Mouse (Mus musculus): ENCODE measurements around the gene Mbnl1. TPM values are rescaled to one million over a fixed set of nuclear protein-coding genes. Genes with fewer than 3 reads are reported as not detected.

Mbnl1 gene
- total and polyA plus RNA-seq, 3 experiments, result 55.8 to 237 (median 215) TPM

DNA sequence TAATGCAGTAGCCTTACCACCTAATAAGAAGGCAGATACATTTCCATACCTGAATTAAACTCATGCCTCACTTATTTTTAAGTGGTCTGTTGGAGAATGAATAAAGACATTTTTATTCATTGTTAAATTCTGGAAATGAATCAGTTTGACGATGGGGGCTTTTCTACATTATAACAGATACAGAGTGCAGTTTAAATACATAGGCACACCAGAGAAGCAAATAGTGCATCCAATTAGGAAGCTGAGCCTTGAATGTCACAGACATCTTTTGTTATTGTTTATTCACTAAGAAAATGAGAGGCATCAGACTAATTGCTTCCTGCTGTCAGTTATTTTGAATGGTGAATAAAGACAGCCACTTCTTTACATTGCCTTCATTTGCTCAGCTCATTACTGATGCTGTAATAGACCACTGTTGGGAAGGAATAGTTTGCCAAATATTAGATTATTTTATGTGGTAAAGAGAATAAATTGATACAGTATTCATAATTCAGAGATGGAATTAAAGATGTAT lies 95.6 kb downstream of the Mbnl1 start:
- no peak for DNase-seq
- no peaks in the 10 kb centered on the region for H3K27me3 ChIP-seq (ENCODE audit: control insufficient read depth, insufficient read depth, low read length)
- H3K4me1 ChIP-seq (ENCODE audit: control insufficient read depth, insufficient read depth, low read length), result peaks cover 36% of the 10 kb centered on the region
- no peak for TF ChIP-seq POLR2A (IDR thresholded peaks at IDR 0.05; ENCODE audit: insufficient read depth, low read depth, low read length)
- no peak for TF ChIP-seq EP300 (IDR thresholded peaks at IDR 0.05; ENCODE audit: insufficient read depth, low read depth, low read length)
- no peak for TF ChIP-seq CTCF (IDR thresholded peaks at IDR 0.05)
- no peak overlapping the region for H3K4me3 ChIP-seq
- H3K27ac ChIP-seq, result peak overlapping the region; percentile 87
- H3K9ac ChIP-seq (ENCODE audit: low read depth, low read length), result no peak overlapping the region
- peaks cover 9% of the 10 kb centered on the region for H3K79me2 ChIP-seq (replicated peaks; ENCODE audit: control insufficient read depth, insufficient read depth, low read length)
- intact Hi-C loops (cut with DNase I), result no loop called here
- WGBS, result 69% methylated on average over 1 of the region's 1 CpGs
- H3K36me3 ChIP-seq (ENCODE audit: control insufficient read depth, insufficient read depth, low read length), result peaks cover 50% of the 10 kb centered on the region

GRCm38 (mm10) chr3:60568801-60569568 lies 96.4 kb downstream of the Mbnl1 start:
- intact Hi-C loops (cut with DNase I), result no loop called here
- peaks cover 35% of the 10 kb centered on the region for H3K4me1 ChIP-seq (ENCODE audit: control insufficient read depth, insufficient read depth, low read length)
- 27% methylated on average over 6 of the region's 6 CpGs for WGBS

DNA sequence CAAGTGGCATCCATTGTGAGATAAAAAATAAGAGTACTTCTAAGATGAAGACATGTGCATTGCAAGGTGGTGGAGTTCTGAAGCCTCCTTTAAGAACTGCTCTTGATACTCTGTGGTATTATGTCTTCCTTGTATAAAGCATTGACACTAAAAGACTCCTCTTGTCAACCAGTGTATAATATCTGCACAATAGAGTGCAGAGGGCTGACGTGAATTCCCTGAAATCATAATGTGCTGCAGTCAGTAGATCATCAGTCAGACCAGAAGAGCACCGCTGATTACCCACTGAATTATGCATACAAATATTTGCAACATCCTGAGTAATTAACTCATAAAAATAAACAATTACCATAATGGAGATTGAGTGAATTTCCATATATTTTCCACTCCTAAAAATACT lies 97.2 kb downstream of the Mbnl1 start:
- Histone ChIP-seq H3K36me3 (ENCODE audit: control insufficient read depth, insufficient read depth, low read length) (peaks cover 60% of the 10 kb centered on the region), H3K27ac (peak overlapping the region; percentile 87), H3K9ac (ENCODE audit: low read depth, low read length) (no peak overlapping the region), H3K27me3 (ENCODE audit: control insufficient read depth, insufficient read depth, low read length) (no peaks in the 10 kb centered on the region), H3K4me1 (ENCODE audit: control insufficient read depth, insufficient read depth, low read length) (peaks cover 37% of the 10 kb centered on the region), H3K79me2 (replicated peaks; ENCODE audit: control insufficient read depth, insufficient read depth, low read length) (peaks cover 14% of the 10 kb centered on the region), H3K4me3 (no peak overlapping the region; the same call in 1 of the 2 replicates)
- no peak for DNase-seq
- intact Hi-C loops (cut with DNase I), result no loop called here
- TF ChIP-seq POLR2A (IDR thresholded peaks at IDR 0.05; ENCODE audit: insufficient read depth, low read depth, low read length), result no peak
- no peak for TF ChIP-seq EP300 (IDR thresholded peaks at IDR 0.05; ENCODE audit: insufficient read depth, low read depth, low read length)
- no peak for TF ChIP-seq CTCF (IDR thresholded peaks at IDR 0.05)
- 32% methylated on average over 2 of the region's 2 CpGs for WGBS

More at GRCm38 (mm10) chr3:60568801-60569568, 96.4 kb downstream of the Mbnl1 start:
- H3K27ac ChIP-seq, result peak overlapping the region; percentile 87
- DNase-seq, result no peak
- TF ChIP-seq CTCF (IDR thresholded peaks at IDR 0.05) (no peak), EP300 (IDR thresholded peaks at IDR 0.05; ENCODE audit: insufficient read depth, low read depth, low read length) (no peak), POLR2A (IDR thresholded peaks at IDR 0.05; ENCODE audit: insufficient read depth, low read depth, low read length) (no peak)
- peaks cover 12% of the 10 kb centered on the region; the same call in 1 of the 2 replicates for H3K79me2 ChIP-seq (replicated peaks; ENCODE audit: control insufficient read depth, insufficient read depth, low read length)
- 0 out of 2 replicates have a peak overlapping the region, but pooled peaks have one; percentile 4 for H3K9ac ChIP-seq (ENCODE audit: low read depth, low read length)
- H3K27me3 ChIP-seq (ENCODE audit: control insufficient read depth, insufficient read depth, low read length), result no peaks in the 10 kb centered on the region
- no peak overlapping the region for H3K4me3 ChIP-seq
- peaks cover 53% of the 10 kb centered on the region for H3K36me3 ChIP-seq (ENCODE audit: control insufficient read depth, insufficient read depth, low read length)

DNA sequence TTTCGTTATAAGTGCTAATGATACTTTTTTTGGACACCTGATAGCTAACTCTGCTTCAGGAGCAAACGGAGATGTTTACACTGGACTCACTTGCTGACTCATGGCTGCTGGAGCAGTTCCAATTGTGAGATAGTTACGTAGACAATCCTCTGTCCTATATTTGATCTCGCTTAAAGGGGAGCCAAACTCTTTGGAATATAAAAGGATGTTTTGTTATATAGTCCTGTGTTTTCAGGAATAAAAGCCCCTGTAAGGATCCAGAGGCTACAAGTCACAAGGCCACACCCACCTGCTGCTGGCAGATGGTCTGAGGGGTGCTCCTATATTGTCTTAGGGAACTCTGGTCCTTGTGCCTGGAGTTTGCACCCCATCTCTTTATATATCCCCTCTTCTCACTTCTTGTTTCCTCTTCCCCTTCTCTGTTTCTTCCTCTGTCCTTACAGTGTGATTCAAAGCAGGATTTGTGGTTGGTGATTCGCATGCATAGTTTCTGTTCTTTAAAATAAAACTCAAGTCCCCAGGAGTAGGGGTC lies 97.9 kb downstream of the Mbnl1 start:
- H3K9ac ChIP-seq (ENCODE audit: low read depth, low read length), result no peak overlapping the region; the same call in 1 of the 2 replicates
- no peak overlapping the region; the same call in 1 of the 2 replicates for H3K4me3 ChIP-seq
- intact Hi-C loops (cut with DNase I), result no loop called here
- WGBS, result 17% methylated on average over 5 of the region's 5 CpGs
- TF ChIP-seq POLR2A (IDR thresholded peaks at IDR 0.05; ENCODE audit: insufficient read depth, low read depth, low read length) (no peak), EP300 (IDR thresholded peaks at IDR 0.05; ENCODE audit: insufficient read depth, low read depth, low read length) (peak; percentile 46; the same call in 1 of the 2 replicates)
- DNase-seq, result peak; percentile 63 to 79
- H3K27me3 ChIP-seq (ENCODE audit: control insufficient read depth, insufficient read depth, low read length), result no peaks in the 10 kb centered on the region
- peaks cover 16% of the 10 kb centered on the region for H3K79me2 ChIP-seq (replicated peaks; ENCODE audit: control insufficient read depth, insufficient read depth, low read length)
- H3K36me3 ChIP-seq (ENCODE audit: control insufficient read depth, insufficient read depth, low read length), result peaks cover 64% of the 10 kb centered on the region
- H3K27ac ChIP-seq, result peak overlapping the region; percentile 87
- H3K4me1 ChIP-seq (ENCODE audit: control insufficient read depth, insufficient read depth, low read length), result peaks cover 39% of the 10 kb centered on the region

- Histone ChIP-seq H3K4me1 (ENCODE audit: control insufficient read depth, insufficient read depth, low read length) (peaks cover 33% of the 10 kb centered on the region), H3K27me3 (ENCODE audit: control insufficient read depth, insufficient read depth, low read length) (no peaks in the 10 kb centered on the region), H3K9ac (ENCODE audit: low read depth, low read length) (no peak overlapping the region), H3K27ac (peak overlapping the region; percentile 87), H3K36me3 (ENCODE audit: control insufficient read depth, insufficient read depth, low read length) (peaks cover 67% of the 10 kb centered on the region), H3K4me3 (no peak overlapping the region), H3K79me2 (replicated peaks; ENCODE audit: control insufficient read depth, insufficient read depth, low read length) (peaks cover 13% of the 10 kb centered on the region)
- 72% methylated on average over 1 of the region's 1 CpGs for WGBS
- no peak for TF ChIP-seq EP300 (IDR thresholded peaks at IDR 0.05; ENCODE audit: insufficient read depth, low read depth, low read length)
- TF ChIP-seq POLR2A (IDR thresholded peaks at IDR 0.05; ENCODE audit: insufficient read depth, low read depth, low read length), result no peak
- no peak for TF ChIP-seq CTCF (IDR thresholded peaks at IDR 0.05)
- intact Hi-C loops (cut with DNase I), result no loop called here
- no peak for DNase-seq
Measured at GRCm38 (mm10) chr3:60571493-60571892, 98.9 kb downstream of the Mbnl1 start.

- Histone ChIP-seq H3K4me3 (no peak overlapping the region), H3K36me3 (ENCODE audit: control insufficient read depth, insufficient read depth, low read length) (peaks cover 80% of the 10 kb centered on the region), H3K4me1 (ENCODE audit: control insufficient read depth, insufficient read depth, low read length) (peaks cover 41% of the 10 kb centered on the region), H3K79me2 (replicated peaks; ENCODE audit: control insufficient read depth, insufficient read depth, low read length) (peaks cover 13% of the 10 kb centered on the region), H3K27ac (peak overlapping the region; percentile 87), H3K27me3 (ENCODE audit: control insufficient read depth, insufficient read depth, low read length) (no peaks in the 10 kb centered on the region), H3K9ac (ENCODE audit: low read depth, low read length) (no peak overlapping the region; the same call in 1 of the 2 replicates)
- no peak for TF ChIP-seq POLR2A (IDR thresholded peaks at IDR 0.05; ENCODE audit: insufficient read depth, low read depth, low read length)
- no peak for TF ChIP-seq CTCF (IDR thresholded peaks at IDR 0.05)
- intact Hi-C loops (cut with DNase I), result no loop called here
- 38% methylated on average over 9 of the region's 9 CpGs for WGBS
- DNase-seq, result no peak
Measured at GRCm38 (mm10) chr3:60574199-60574598, 101.6 kb downstream of the Mbnl1 start.

Data from heart, adult 2 months (tissue).